In the genomic region with DNA sequence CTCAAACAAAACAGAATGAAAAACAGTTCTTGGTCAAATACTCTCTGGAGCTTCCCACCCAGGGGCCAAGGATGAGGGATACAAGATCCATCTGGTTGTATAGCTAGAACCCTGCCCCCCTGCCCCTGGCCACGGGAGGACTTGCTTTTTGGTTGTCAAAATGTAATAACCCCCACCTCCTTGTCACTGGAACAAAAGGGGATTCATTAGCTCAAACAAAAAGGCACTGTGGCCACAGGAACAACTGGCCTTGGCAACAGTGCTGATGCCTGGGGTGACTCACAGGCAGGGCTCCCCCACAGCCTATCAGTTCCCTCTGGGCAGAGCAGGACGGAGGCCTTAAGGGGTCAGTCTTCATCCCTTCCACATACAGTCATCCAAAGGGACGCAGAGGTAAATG, we compare ENCODE assay signal across 9 mouse cellular contexts. TPM values are rescaled to one million over a fixed set of nuclear protein-coding genes. Genes with fewer than 3 reads are reported as not detected.
DNase-seq lines count a peak whose midpoint lies in the region; ATAC-seq and TF ChIP-seq lines count a peak whose summit lies in the region.
"Had no signal": no experiment of that assay in that cellular context is flagged by ENCODE, and none has a peak within 500 bp of the region (broad histone marks: within the 10 kb centered on the region; RNA-seq: fewer than 3 reads in every experiment).

No protein-coding gene starts in this region.

- H3K4me1 ChIP-seq in hindbrain, embryonic 15.5 days (replicated peaks), result no peaks in the 10 kb centered on the region
- no peaks in the 10 kb centered on the region for H3K4me1 ChIP-seq in hindbrain, embryonic 11.5 days (replicated peaks; ENCODE audit: control insufficient read depth, insufficient read depth, low read length)
- peaks cover 5% of the 10 kb centered on the region for H3K4me1 ChIP-seq in heart, postnatal 0 days (ENCODE audit: control insufficient read depth, insufficient read depth)
- H3K4me1 ChIP-seq in stomach, embryonic 14.5 days (ENCODE audit: control insufficient read depth, insufficient read depth, low read length), result peaks cover 16% of the 10 kb centered on the region; the same call in 1 of the 2 replicates
- H3K4me1 ChIP-seq in lung, adult 2 months (ENCODE audit: control insufficient read depth, insufficient read depth, low read length), result peaks cover 6% of the 10 kb centered on the region

- no peak overlapping the region for H3K4me3 ChIP-seq in hindbrain, embryonic 15.5 days
- no peak overlapping the region for H3K4me3 ChIP-seq in hindbrain, embryonic 11.5 days (ENCODE audit: low read depth, low read length)
- H3K4me3 ChIP-seq in heart, postnatal 0 days (ENCODE audit: low read depth, low read length), result no peak overlapping the region
- no peak overlapping the region for H3K4me3 ChIP-seq in stomach, embryonic 14.5 days (ENCODE audit: low read depth, low read length)
- H3K4me3 ChIP-seq in lung, adult 2 months (replicated peaks; ENCODE audit: extremely low read depth, low read depth, low read length), result no peak overlapping the region

- ATAC-seq in hindbrain, embryonic 15.5 days (ENCODE audit: low FRiP score, low read depth), result peak; percentile 71; the same call in 1 of the 2 replicates
- no peak for ATAC-seq in hindbrain, embryonic 11.5 days (ENCODE audit: low FRiP score)
- ATAC-seq in heart, postnatal 0 days (ENCODE audit: insufficient read depth, low read depth), result peak; percentile 68
- ATAC-seq in stomach, embryonic 14.5 days (ENCODE audit: insufficient number of reproducible peaks, insufficient read depth, low FRiP score, low read depth), result peak; percentile 20; the same call in 1 of the 2 replicates

- DNase-seq in hindbrain, embryonic 11.5 days (ENCODE audit: low spot score), result no peak
- DNase-seq in 416B (ENCODE audit: low read depth), result peak; percentile 65
- DNase-seq in brain, adult 2 months (ENCODE audit: low read depth, low spot score), result peak; percentile 93
- peak; percentile 65 for DNase-seq in heart, postnatal 0 days (ENCODE audit: low spot score)
- DNase-seq in thymus, adult 18-20 months, result no peak
- DNase-seq in lung, adult 2 months, result no peak

- no peak overlapping the region for H3K9ac ChIP-seq in hindbrain, embryonic 15.5 days
- H3K9ac ChIP-seq in hindbrain, embryonic 11.5 days (ENCODE audit: low read depth, low read length), result no peak overlapping the region
- no peak overlapping the region for H3K9ac ChIP-seq in heart, postnatal 0 days (replicated peaks; ENCODE audit: low read depth, low read length)
- H3K9ac ChIP-seq in stomach, embryonic 14.5 days (replicated peaks; ENCODE audit: low read depth, low read length), result no peak overlapping the region

- H3K9me3 ChIP-seq in hindbrain, embryonic 15.5 days, result no peaks in the 10 kb centered on the region
- no peaks in the 10 kb centered on the region for H3K9me3 ChIP-seq in hindbrain, embryonic 11.5 days (ENCODE audit: control insufficient read depth, low read length)
- no peaks in the 10 kb centered on the region for H3K9me3 ChIP-seq in heart, postnatal 0 days (replicated peaks; ENCODE audit: control insufficient read depth, low read length)
- no peaks in the 10 kb centered on the region for H3K9me3 ChIP-seq in stomach, embryonic 14.5 days (ENCODE audit: control insufficient read depth, low read depth, low read length)

- no peak for TF ChIP-seq EP300 in heart, postnatal 0 days (IDR thresholded peaks at IDR 0.05; ENCODE audit: low read depth)

- TF ChIP-seq CTCF in heart, postnatal 0 days (IDR thresholded peaks at IDR 0.05; ENCODE audit: low read depth), result 0 out of 2 replicates have a peak, but pooled peaks have one; percentile 3
- no peak for TF ChIP-seq CTCF in lung, adult 2 months (IDR thresholded peaks at IDR 0.05; ENCODE audit: insufficient read depth, low read length)

- WGBS in hindbrain, embryonic 15.5 days, result 25% methylated on average over 3 of the region's 3 CpGs
- WGBS in hindbrain, embryonic 11.5 days, result 35% methylated on average over 3 of the region's 3 CpGs
- 42% methylated on average over 3 of the region's 3 CpGs for WGBS in heart, postnatal 0 days
- 47% methylated on average over 3 of the region's 3 CpGs for WGBS in stomach, embryonic 14.5 days
- WGBS in lung, adult 2 months, result 39% methylated on average over 3 of the region's 3 CpGs

- H3K4me2 ChIP-seq in hindbrain, embryonic 15.5 days, result no peak overlapping the region
- no peak overlapping the region for H3K4me2 ChIP-seq in hindbrain, embryonic 11.5 days (replicated peaks; ENCODE audit: low read depth, low read length)
- H3K4me2 ChIP-seq in heart, postnatal 0 days (ENCODE audit: low read depth, low read length), result no peak overlapping the region
- H3K4me2 ChIP-seq in stomach, embryonic 14.5 days (replicated peaks; ENCODE audit: low read depth, low read length), result no peak overlapping the region

- H3K27me3 ChIP-seq in hindbrain, embryonic 15.5 days, result no peaks in the 10 kb centered on the region
- no peaks in the 10 kb centered on the region for H3K27me3 ChIP-seq in hindbrain, embryonic 11.5 days (ENCODE audit: control insufficient read depth, insufficient read depth, low read length)
- H3K27me3 ChIP-seq in heart, postnatal 0 days (ENCODE audit: control insufficient read depth, insufficient read depth, low read length), result no peaks in the 10 kb centered on the region
- no peaks in the 10 kb centered on the region for H3K27me3 ChIP-seq in stomach, embryonic 14.5 days (ENCODE audit: control insufficient read depth, insufficient read depth, low read length)

- no peaks in the 10 kb centered on the region for H3K36me3 ChIP-seq in hindbrain, embryonic 15.5 days
- no peaks in the 10 kb centered on the region for H3K36me3 ChIP-seq in hindbrain, embryonic 11.5 days (ENCODE audit: control insufficient read depth, insufficient read depth, low read length)
- H3K36me3 ChIP-seq in heart, postnatal 0 days (replicated peaks; ENCODE audit: control insufficient read depth, insufficient read depth, low read length), result no peaks in the 10 kb centered on the region
- no peaks in the 10 kb centered on the region for H3K36me3 ChIP-seq in stomach, embryonic 14.5 days (ENCODE audit: control insufficient read depth, insufficient read depth, low read length)

- no peak overlapping the region for H3K27ac ChIP-seq in hindbrain, embryonic 15.5 days (replicated peaks)
- no peak overlapping the region for H3K27ac ChIP-seq in hindbrain, embryonic 11.5 days (ENCODE audit: low read depth, low read length)
- H3K27ac ChIP-seq in heart, postnatal 0 days (ENCODE audit: low read depth), result peak overlapping the region; percentile 53
- no peak overlapping the region for H3K27ac ChIP-seq in stomach, embryonic 14.5 days (ENCODE audit: low read length)
- H3K27ac ChIP-seq: macrophage had no signal

- no peak for TF ChIP-seq POLR2A in lung, adult 2 months (IDR thresholded peaks at IDR 0.05; ENCODE audit: borderline replicate concordance, extremely low read depth, low read depth, low read length)

RNA-seq across cellular contexts. Expression of gene 4931406P16Rik, which starts 6.6 kb away (rescaled TPM):
- 32.2 and 33.3 TPM in 2 replicates for polyA plus RNA-seq in hindbrain, embryonic 15.5 days (2015; fragmentation: Nextera tagmentation; extraction: Ambion mirVana)
- 28.5 and 40.3 TPM in 2 replicates for polyA plus RNA-seq in hindbrain, embryonic 11.5 days (2014; fragmentation: Nextera tagmentation; extraction: Ambion mirVana)
- 62.1 and 67.8 TPM in 2 replicates for total RNA-seq in heart, postnatal 0 days (2014; rRNA removed; ENCODE audit: low replicate concordance)
- polyA plus RNA-seq in heart, postnatal 0 days (2015; fragmentation: Nextera tagmentation; extraction: Ambion mirVana), result 25.4 and 25.9 TPM in 2 replicates
- polyA plus RNA-seq in stomach, embryonic 14.5 days (2014; fragmentation: Nextera tagmentation; extraction: Ambion mirVana), result 41.0 and 47.8 TPM in 2 replicates
- polyA plus RNA-seq in lung, adult 2 months (2012; rRNA removed), result 80.0 and 91.4 TPM in 2 replicates

Comparison
In these comparisons a context has a peak if more than half of its experiments do, and no peak if none do; other contexts are left out.
1. DNase-seq: peak in 416B (single experiment), brain, adult 2 months (single experiment) and heart, postnatal 0 days (single experiment); none in hindbrain, embryonic 11.5 days (single experiment), thymus, adult 18-20 months (0 of 2) and lung, adult 2 months (single experiment).